Mouse (Mus musculus): ENCODE data around the gene Rhov. TPM values are rescaled to one million over a fixed set of nuclear protein-coding genes. Genes with fewer than 3 reads are reported as not detected.

Rhov gene
- polyA plus RNA-seq, 1 experiment from 2014 or later = 3.0 TPM

GRCm38 (mm10) chr2:119250377-119250776, 20.7 kb downstream of the Rhov start:
- Histone ChIP-seq H3K36me3 (ENCODE audit: insufficient read depth, low read length) (no peaks in the 10 kb centered on the region), H3K9ac (replicated peaks; ENCODE audit: low read depth) (no peak overlapping the region), H3K4me1 (ENCODE audit: insufficient read depth, low read depth, low read length) (no peaks in the 10 kb centered on the region), H3K4me3 (ENCODE audit: low read depth, low read length) (no peak overlapping the region), H3K27ac (ENCODE audit: low read length) (peak overlapping the region; percentile 43; the same call in 1 of the 2 replicates), H3K27me3 (replicated peaks; ENCODE audit: insufficient read depth, low read length) (no peaks in the 10 kb centered on the region), H3K4me2 (replicated peaks; ENCODE audit: low read depth, low read length) (no peak overlapping the region), H3K9me3 (ENCODE audit: low read length) (no peaks in the 10 kb centered on the region)
- TF ChIP-seq CTCF (IDR thresholded peaks at IDR 0.05) (no peak), EP300 (IDR thresholded peaks at IDR 0.05) (no peak)
- no peak for DNase-seq (ENCODE audit: low spot score)
- ATAC-seq = peak; percentile 4; the same call in 1 of the 2 replicates
- 54% methylated on average over 5 of the region's 5 CpGs for WGBS

- H3K9me3 ChIP-seq (ENCODE audit: low read length) = no peaks in the 10 kb centered on the region
- H3K4me3 ChIP-seq (ENCODE audit: low read depth, low read length) = no peak overlapping the region
- WGBS = 42% methylated on average over 4 of the region's 4 CpGs
- H3K9ac ChIP-seq (replicated peaks; ENCODE audit: low read depth) = no peak overlapping the region
- peak overlapping the region; percentile 68 for H3K27ac ChIP-seq (ENCODE audit: low read length)
- TF ChIP-seq EP300 (IDR thresholded peaks at IDR 0.05) (no peak), CTCF (IDR thresholded peaks at IDR 0.05) (peak; percentile 43)
- no peak overlapping the region for H3K4me2 ChIP-seq (replicated peaks; ENCODE audit: low read depth, low read length)
- ATAC-seq (peak; percentile 80), DNase-seq (ENCODE audit: low spot score) (peak; percentile 65)
- no peaks in the 10 kb centered on the region for H3K4me1 ChIP-seq (ENCODE audit: insufficient read depth, low read depth, low read length)
- H3K36me3 ChIP-seq (ENCODE audit: insufficient read depth, low read length) = no peaks in the 10 kb centered on the region
- no peaks in the 10 kb centered on the region for H3K27me3 ChIP-seq (replicated peaks; ENCODE audit: insufficient read depth, low read length)
Measured at GRCm38 (mm10) chr2:119249592-119250061, 21.4 kb downstream of the Rhov start.

DNA sequence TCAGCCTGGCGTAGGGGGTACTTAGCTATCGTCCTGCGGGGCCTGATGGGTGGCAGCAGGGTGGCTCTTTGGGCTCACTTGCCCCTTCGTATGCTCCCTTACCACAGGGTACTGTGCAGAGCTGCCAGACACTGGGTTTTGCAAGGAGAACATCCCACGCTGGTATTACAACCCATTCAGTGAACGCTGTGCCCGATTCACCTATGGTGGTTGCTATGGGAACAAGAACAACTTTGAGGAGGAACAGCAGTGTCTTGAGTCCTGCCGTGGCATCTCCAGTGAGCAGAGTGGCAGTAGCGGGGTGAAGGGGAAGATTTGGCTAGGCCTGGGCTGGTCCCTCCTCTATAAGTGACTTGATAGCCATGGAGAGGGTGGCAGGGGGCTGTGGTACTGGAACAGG, 23.2 kb downstream of the Rhov start:
- WGBS = 75% methylated on average over 9 of the region's 9 CpGs
- H3K4me1 ChIP-seq (ENCODE audit: insufficient read depth, low read depth, low read length) = no peaks in the 10 kb centered on the region
- TF ChIP-seq CTCF (IDR thresholded peaks at IDR 0.05) (no peak), EP300 (IDR thresholded peaks at IDR 0.05) (no peak)

GRCm38 (mm10) chr2:119245246-119245645, 25.8 kb downstream of the Rhov start:
- Histone ChIP-seq H3K4me3 (ENCODE audit: low read depth, low read length) (no peak overlapping the region), H3K4me1 (ENCODE audit: insufficient read depth, low read depth, low read length) (no peaks in the 10 kb centered on the region), H3K27me3 (replicated peaks; ENCODE audit: insufficient read depth, low read length) (no peaks in the 10 kb centered on the region), H3K36me3 (ENCODE audit: insufficient read depth, low read length) (no peaks in the 10 kb centered on the region), H3K27ac (ENCODE audit: low read length) (no peak overlapping the region), H3K9me3 (ENCODE audit: low read length) (no peaks in the 10 kb centered on the region), H3K4me2 (replicated peaks; ENCODE audit: low read depth, low read length) (no peak overlapping the region), H3K9ac (replicated peaks; ENCODE audit: low read depth) (no peak overlapping the region)
- DNase-seq (ENCODE audit: low spot score) (no peak), ATAC-seq (no peak)
- WGBS = 76% methylated on average over 7 of the region's 7 CpGs
- no peak for TF ChIP-seq EP300 (IDR thresholded peaks at IDR 0.05)
- TF ChIP-seq CTCF (IDR thresholded peaks at IDR 0.05) = no peak

More for the DNA sequence above, 23.2 kb downstream of the Rhov start:
- Histone ChIP-seq H3K36me3 (ENCODE audit: insufficient read depth, low read length) (no peaks in the 10 kb centered on the region), H3K27ac (ENCODE audit: low read length) (no peak overlapping the region), H3K27me3 (replicated peaks; ENCODE audit: insufficient read depth, low read length) (no peaks in the 10 kb centered on the region), H3K9me3 (ENCODE audit: low read length) (no peaks in the 10 kb centered on the region), H3K4me2 (replicated peaks; ENCODE audit: low read depth, low read length) (no peak overlapping the region), H3K4me3 (ENCODE audit: low read depth, low read length) (no peak overlapping the region), H3K9ac (replicated peaks; ENCODE audit: low read depth) (no peak overlapping the region)
- no peak for DNase-seq (ENCODE audit: low spot score)
- ATAC-seq = no peak

GRCm38 (mm10) chr2:119242548-119242947, 28.5 kb downstream of the Rhov start:
- Histone ChIP-seq H3K27ac (ENCODE audit: low read length) (no peak overlapping the region), H3K9ac (replicated peaks; ENCODE audit: low read depth) (no peak overlapping the region), H3K27me3 (replicated peaks; ENCODE audit: insufficient read depth, low read length) (peaks cover 9% of the 10 kb centered on the region; the same call in 1 of the 2 replicates), H3K4me2 (replicated peaks; ENCODE audit: low read depth, low read length) (no peak overlapping the region), H3K36me3 (ENCODE audit: insufficient read depth, low read length) (no peaks in the 10 kb centered on the region), H3K4me1 (ENCODE audit: insufficient read depth, low read depth, low read length) (no peaks in the 10 kb centered on the region; the same call in 1 of the 2 replicates), H3K9me3 (ENCODE audit: low read length) (no peaks in the 10 kb centered on the region), H3K4me3 (ENCODE audit: low read depth, low read length) (no peak overlapping the region)
- WGBS = 51% methylated on average over 9 of the region's 9 CpGs
- no peak for TF ChIP-seq EP300 (IDR thresholded peaks at IDR 0.05)
- TF ChIP-seq CTCF (IDR thresholded peaks at IDR 0.05) = no peak
- no peak for DNase-seq (ENCODE audit: low spot score)
- no peak for ATAC-seq

DNA sequence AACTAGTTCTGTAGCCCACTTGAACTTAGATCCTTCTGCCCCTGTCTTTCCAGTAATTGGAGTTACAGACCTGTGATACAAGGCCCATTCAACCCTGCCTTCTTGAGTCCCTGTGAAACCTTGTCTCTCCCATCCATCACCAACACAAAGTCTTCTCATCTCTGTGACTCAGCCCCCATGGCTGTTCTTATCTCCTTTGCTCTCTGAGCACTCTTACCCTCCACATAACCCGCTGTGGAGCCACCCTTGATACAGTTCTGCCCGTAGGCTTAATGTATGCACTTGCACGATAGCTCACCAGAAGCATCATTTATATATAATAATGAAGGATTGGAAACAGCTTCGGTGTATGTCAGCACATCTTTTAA, 30.3 kb downstream of the Rhov start:
- ATAC-seq (no peak), DNase-seq (ENCODE audit: low spot score) (no peak)
- WGBS = 75% methylated on average over 4 of the region's 4 CpGs
- no peaks in the 10 kb centered on the region; the same call in none of the 2 replicates for H3K4me1 ChIP-seq (ENCODE audit: insufficient read depth, low read depth, low read length)
- H3K4me2 ChIP-seq (replicated peaks; ENCODE audit: low read depth, low read length) = no peak overlapping the region
- no peak for TF ChIP-seq CTCF (IDR thresholded peaks at IDR 0.05)
- TF ChIP-seq EP300 (IDR thresholded peaks at IDR 0.05) = no peak
- no peak overlapping the region for H3K27ac ChIP-seq (ENCODE audit: low read length)
- no peak overlapping the region for H3K9ac ChIP-seq (replicated peaks; ENCODE audit: low read depth)
- H3K9me3 ChIP-seq (ENCODE audit: low read length) = no peaks in the 10 kb centered on the region
- peaks cover 18% of the 10 kb centered on the region; the same call in 1 of the 2 replicates for H3K27me3 ChIP-seq (replicated peaks; ENCODE audit: insufficient read depth, low read length)
- no peaks in the 10 kb centered on the region for H3K36me3 ChIP-seq (ENCODE audit: insufficient read depth, low read length)
- no peak overlapping the region for H3K4me3 ChIP-seq (ENCODE audit: low read depth, low read length)
